Mouse (Mus musculus) MEL (cell line): Measurements from ENCODE around the gene Sf3b6.

Experiments
- CTCF ChIP-seq, 3 experiments: IDR thresholded peaks in 2 of 3; conservative IDR thresholded peaks in 1 of 3; 2 replicates each; pipeline ENCODE4 v1.5.1; 2011 to 2012; ENCODE audit warnings: low read length in 3 of 3, low read depth in 2 of 3, mild to moderate bottlenecking in 2 of 3, improper control_type of control experiment in 1 of 3, inconsistent platforms in 1 of 3, mixed read lengths in 1 of 3, moderate library complexity in 1 of 3; ENCODE audit not compliant: control insufficient read depth in 1 of 3, insufficient read depth in 1 of 3, poor library complexity in 1 of 3, severe bottlenecking in 1 of 3
- E2F4 ChIP-seq: IDR thresholded peaks from 2 replicates; pipeline ENCODE4 v1.6.1; 2011; ENCODE audit warnings: low read depth, low read length, improper control_type of control experiment, borderline replicate concordance
- EP300 ChIP-seq, 2 experiments: IDR thresholded peaks; 2 replicates each; pipeline ENCODE4 v1.6.1; 2011; ENCODE audit warnings: improper control_type of control experiment in 2 of 2, low read length in 2 of 2, low read depth in 1 of 2, mild to moderate bottlenecking in 1 of 2
- KAT2A ChIP-seq: conservative IDR thresholded peaks from 2 replicates; pipeline ENCODE4 v1.6.1; 2012; ENCODE audit warnings: low read depth, low read length, improper control_type of control experiment, inconsistent platforms
- MAFK ChIP-seq: IDR thresholded peaks from 2 replicates; pipeline ENCODE4 v1.6.1; 2011; ENCODE audit warnings: low read depth, mild to moderate bottlenecking, low read length, improper control_type of control experiment, borderline replicate concordance
- MAX ChIP-seq: IDR thresholded peaks from 2 replicates; pipeline ENCODE4 v1.6.1; 2011; ENCODE audit warnings: low read length, improper control_type of control experiment
- NELFE ChIP-seq: IDR thresholded peaks from 2 replicates; pipeline ENCODE4 v1.6.1; 2011; ENCODE audit warnings: low read depth, low read length, improper control_type of control experiment
- POLR2A ChIP-seq, 2 experiments: IDR thresholded peaks; 2 replicates each; pipeline ENCODE4 v1.6.1; 2011 to 2012; ENCODE audit warnings: low read length in 2 of 2, mild to moderate bottlenecking in 2 of 2, control low read depth in 1 of 2, improper control_type of control experiment in 1 of 2, low read depth in 1 of 2, moderate library complexity in 1 of 2; ENCODE audit not compliant: control insufficient read depth in 1 of 2, insufficient read depth in 1 of 2, poor library complexity in 1 of 2
- USF1 ChIP-seq: IDR thresholded peaks from 2 replicates; pipeline ENCODE4 v1.6.1; 2014; ENCODE audit warnings: low read depth, mild to moderate bottlenecking, inconsistent platforms, low read length, improper control_type of control experiment, moderate library complexity

- TF ChIP-seq CTCF (IDR thresholded peaks at IDR 0.05 in 2 of 3, conservative IDR thresholded peaks at IDR 0.05 in 1 of 3; ENCODE audit: control insufficient read depth in 1 of 3, insufficient read depth in 1 of 3, low read depth in 2 of 3, low read length in 3 of 3, poor library complexity in 1 of 3, severe bottlenecking in 1 of 3) (no peak), E2F4 (no peak), EP300 (IDR thresholded peaks at IDR 0.05; ENCODE audit: low read depth in 1 of 2, low read length in 2 of 2) (no peak), POLR2A (IDR thresholded peaks at IDR 0.05; ENCODE audit: control insufficient read depth in 1 of 2, insufficient read depth in 1 of 2, low read depth in 1 of 2, low read length in 2 of 2, poor library complexity in 1 of 2) (no peak), NELFE (no peak), MAFK (no peak), USF1 (no peak), KAT2A (no peak), MAX (no peak)
These were observed 37.1 kb upstream of the Sf3b6 start for GRCm38 (mm10) chr12:4780245-4780644.
